Mouse (Mus musculus) liver, embryonic 13.5 days (tissue): ENCODE data around the gene Mdh1. TPM values are rescaled to one million over a fixed set of nuclear protein-coding genes. Genes with fewer than 3 reads are reported as not detected.
"Not testable (repeated sequence)": the region's sequence is repeated elsewhere in the genome, so short reads cannot be mapped to it uniquely, and the experiment has no call there.

ENCODE experiments used
- ATAC-seq: fragments of 200-750 bp; cut with Nextera tagmentation; 2 replicates; pipeline ENCODE4 v1.8.0; 2017; ENCODE audit warnings: low read depth, mild to moderate bottlenecking, moderate number of reproducible peaks, moderate library complexity
- DNase-seq: peaks from one replicate; pipeline ENCODE4 v3.0.0; 2022
- H3K27ac ChIP-seq: fragments of 300-500 bp; sonication (generic); 2 replicates; pipeline ENCODE4 v1.5.1; 2015; ENCODE audit warnings: moderate library complexity, mild to moderate bottlenecking, inconsistent platforms
- H3K27me3 ChIP-seq: fragments of 300-500 bp; sonication (generic); 2 replicates; pipeline ENCODE4 v1.6.1; 2015; ENCODE audit warnings: mild to moderate bottlenecking, inconsistent platforms
- H3K36me3 ChIP-seq: fragments of 300-500 bp; sonication (generic); 2 replicates; pipeline ENCODE4 v1.6.1; 2015; ENCODE audit warnings: mild to moderate bottlenecking, inconsistent platforms
- H3K4me1 ChIP-seq: fragments of 300-500 bp; sonication (generic); replicated peaks from 2 replicates; pipeline ENCODE4 v1.6.1; 2015; ENCODE audit warnings: inconsistent platforms
- H3K4me2 ChIP-seq: fragments of 300-500 bp; sonication (generic); 2 replicates; pipeline ENCODE4 v1.6.1; 2015; ENCODE audit warnings: inconsistent platforms, mild to moderate bottlenecking, moderate library complexity
- H3K4me3 ChIP-seq: fragments of 300-500 bp; sonication (generic); replicated peaks from 2 replicates; pipeline ENCODE4 v1.5.1; 2015; ENCODE audit warnings: mild to moderate bottlenecking, inconsistent platforms
- H3K9ac ChIP-seq: fragments of 300-500 bp; sonication (generic); 2 replicates; pipeline ENCODE4 v1.6.1; 2015; ENCODE audit warnings: mild to moderate bottlenecking, inconsistent platforms
- H3K9me3 ChIP-seq: fragments of 300-500 bp; sonication (generic); replicated peaks from 2 replicates; pipeline ENCODE4 v1.6.1; 2016; ENCODE audit warnings: inconsistent platforms
- WGBS: fragments of 180-500 bp; shearing (Covaris S2); methylation state at CpG from one replicate; pipeline ENCODE4 v1.1.7; 2015; ENCODE audit not compliant: insufficient replicate concordance; 5-methylcytosine and 5-hydroxymethylcytosine counted together
- polyA plus RNA-seq: library from polyadenylated mRNA; unstranded; fragments of >200 nt; fragmentation: Nextera tagmentation; extraction: Ambion mirVana; gene quantifications from 2 replicates; pipeline ENCODE4 v1.2.1, GENCODE M21; 2015

Mdh1 gene
- polyA plus RNA-seq, 1 experiment from 2014 or later: 176 TPM

GRCm38 (mm10) chr11:21545021-21545420 is 27.1 kb downstream of the Mdh1 start:
- 55% methylated on average over 2 of the region's 2 CpGs for WGBS

GRCm38 (mm10) chr11:21542731-21543130 is 29.4 kb downstream of the Mdh1 start:
- Histone ChIP-seq H3K4me3 (no peak overlapping the region), H3K27me3 (no peaks in the 10 kb centered on the region), H3K9me3 (no peaks in the 10 kb centered on the region), H3K4me2 (no peak overlapping the region), H3K36me3 (no peaks in the 10 kb centered on the region), H3K27ac (no peak overlapping the region), H3K9ac (no peak overlapping the region), H3K4me1 (no peaks in the 10 kb centered on the region)
- DNase-seq (no peak), ATAC-seq (no peak)
- 60% methylated on average over 5 of the region's 5 CpGs for WGBS

More at GRCm38 (mm10) chr11:21545021-21545420, 27.1 kb downstream of the Mdh1 start:
- H3K27ac ChIP-seq: no peak overlapping the region
- H3K4me1 ChIP-seq: peaks cover 2% of the 10 kb centered on the region
- DNase-seq (no peak), ATAC-seq (no peak)
- no peaks in the 10 kb centered on the region for H3K36me3 ChIP-seq
- H3K4me2 ChIP-seq: no peak overlapping the region
- no peaks in the 10 kb centered on the region for H3K9me3 ChIP-seq
- no peak overlapping the region for H3K9ac ChIP-seq
- H3K4me3 ChIP-seq: no peak overlapping the region
- H3K27me3 ChIP-seq: no peaks in the 10 kb centered on the region

- Histone ChIP-seq H3K4me1 (no peaks in the 10 kb centered on the region), H3K27ac (no peak overlapping the region), H3K9ac (no peak overlapping the region), H3K4me3 (no peak overlapping the region), H3K36me3 (no peaks in the 10 kb centered on the region), H3K4me2 (no peak overlapping the region), H3K27me3 (no peaks in the 10 kb centered on the region), H3K9me3 (no peaks in the 10 kb centered on the region)
- DNase-seq: no peak
- 77% methylated on average over 2 of the region's 2 CpGs for whole genome bisulfite sequencing
- ATAC-seq: no peak
Measured at GRCm38 (mm10) chr11:21540622-21541021, 31.5 kb downstream of the Mdh1 start.

GRCm38 (mm10) chr11:21540072-21540471 is 32.1 kb downstream of the Mdh1 start:
- H3K27ac ChIP-seq: no peak overlapping the region
- no peak overlapping the region for H3K9ac ChIP-seq
- H3K4me3 ChIP-seq: no peak overlapping the region
- no peaks in the 10 kb centered on the region for H3K27me3 ChIP-seq
- no peak overlapping the region for H3K4me2 ChIP-seq
- DNase-seq: no peak
- WGBS: 32% methylated on average over 2 of the region's 2 CpGs
- no peaks in the 10 kb centered on the region for H3K36me3 ChIP-seq
- no peaks in the 10 kb centered on the region for H3K9me3 ChIP-seq
- no peak for ATAC-seq
- no peaks in the 10 kb centered on the region for H3K4me1 ChIP-seq

- not testable (repeated sequence) for H3K4me2 ChIP-seq, ATAC-seq, DNase-seq, H3K9ac ChIP-seq, H3K36me3 ChIP-seq, H3K27ac ChIP-seq, H3K27me3 ChIP-seq, H3K4me1 ChIP-seq, H3K9me3 ChIP-seq, H3K4me3 ChIP-seq
- WGBS: 63% methylated on average over 2 of the region's 2 CpGs
Measured at GRCm38 (mm10) chr11:21530856-21531255, 41.3 kb downstream of the Mdh1 start.

- H3K4me2 ChIP-seq: no peak overlapping the region
- H3K27me3 ChIP-seq: no peaks in the 10 kb centered on the region
- no peak overlapping the region for H3K4me3 ChIP-seq
- H3K9ac ChIP-seq: no peak overlapping the region
- ATAC-seq: no peak
- no peaks in the 10 kb centered on the region for H3K9me3 ChIP-seq
- no peaks in the 10 kb centered on the region for H3K4me1 ChIP-seq
- H3K36me3 ChIP-seq: no peaks in the 10 kb centered on the region
- H3K27ac ChIP-seq: no peak overlapping the region
- no peak for DNase-seq
- 43% methylated on average over 2 of the region's 2 CpGs for WGBS
Measured at GRCm38 (mm10) chr11:21528676-21529394, 43.3 kb downstream of the Mdh1 start.

GRCm38 (mm10) chr11:21517726-21518125 is 54.4 kb downstream of the Mdh1 start:
- Histone ChIP-seq H3K4me1 (no peaks in the 10 kb centered on the region), H3K36me3 (no peaks in the 10 kb centered on the region), H3K27me3 (no peaks in the 10 kb centered on the region), H3K4me3 (no peak overlapping the region), H3K4me2 (no peak overlapping the region), H3K9ac (no peak overlapping the region), H3K27ac (no peak overlapping the region), H3K9me3 (no peaks in the 10 kb centered on the region)
- no peak for DNase-seq
- ATAC-seq: no peak
- 70% methylated on average over 9 of the region's 9 CpGs for WGBS

GRCm38 (mm10) chr11:21516396-21516795 is 55.8 kb downstream of the Mdh1 start:
- not testable (repeated sequence) for H3K4me2 ChIP-seq, ATAC-seq, H3K9ac ChIP-seq, H3K4me1 ChIP-seq, H3K9me3 ChIP-seq, H3K36me3 ChIP-seq, DNase-seq, H3K4me3 ChIP-seq, H3K27ac ChIP-seq, H3K27me3 ChIP-seq
- 62% methylated on average over 1 of the region's 1 CpGs for WGBS

GRCm38 (mm10) chr11:21510577-21510976 is 61.6 kb downstream of the Mdh1 start:
- H3K4me1 ChIP-seq, H3K27ac ChIP-seq, H3K4me3 ChIP-seq, H3K9me3 ChIP-seq, H3K9ac ChIP-seq, DNase-seq, H3K36me3 ChIP-seq, ATAC-seq, H3K4me2 ChIP-seq, H3K27me3 ChIP-seq: not testable (repeated sequence)
- WGBS: 46% methylated on average over 1 of the region's 1 CpGs

- ATAC-seq, H3K4me2 ChIP-seq, H3K4me3 ChIP-seq, H3K9ac ChIP-seq, H3K36me3 ChIP-seq, H3K9me3 ChIP-seq, DNase-seq, H3K27me3 ChIP-seq, H3K27ac ChIP-seq, H3K4me1 ChIP-seq: not testable (repeated sequence)
- 43% methylated on average over 1 of the region's 1 CpGs for WGBS
Measured at GRCm38 (mm10) chr11:21508713-21509112, 63.5 kb downstream of the Mdh1 start.

- H3K36me3 ChIP-seq, H3K9ac ChIP-seq, H3K4me1 ChIP-seq, H3K27ac ChIP-seq, H3K9me3 ChIP-seq, ATAC-seq, H3K4me2 ChIP-seq, DNase-seq, H3K27me3 ChIP-seq, H3K4me3 ChIP-seq: not testable (repeated sequence)
- WGBS: 50% methylated on average over 5 of the region's 5 CpGs
Measured at GRCm38 (mm10) chr11:21507073-21507472, 65.1 kb downstream of the Mdh1 start.
